Mouse (Mus musculus): ENCODE data around the gene Pex14. TPM values are rescaled to one million over a fixed set of nuclear protein-coding genes. Genes with fewer than 3 reads are reported as not detected.
A peak's percentile ranks its signal among the peaks of the same experiment; 100 is the strongest.

The Pex14 gene
- polyA plus RNA-seq, 1 experiment from 2014 or later: 48.9 TPM

GRCm38 (mm10) chr4:148923414-148923813, 176.3 kb downstream of the Pex14 start:
- no peak overlapping the region for H3K4me2 ChIP-seq (replicated peaks; ENCODE audit: low read depth)
- H3K9me3 ChIP-seq (ENCODE audit: control insufficient read depth): no peaks in the 10 kb centered on the region
- H3K9ac ChIP-seq (ENCODE audit: low read depth, low read length): no peak overlapping the region
- 56% methylated on average over 9 of the region's 9 CpGs for WGBS
- no peak overlapping the region for H3K27ac ChIP-seq (ENCODE audit: low read depth, low read length)
- no peaks in the 10 kb centered on the region for H3K27me3 ChIP-seq (replicated peaks; ENCODE audit: control insufficient read depth, insufficient read depth, low read length)
- TF ChIP-seq CTCF (IDR thresholded peaks at IDR 0.05; ENCODE audit: low read depth): no peak
- no peak overlapping the region for H3K4me3 ChIP-seq (ENCODE audit: low read depth, low read length)
- ATAC-seq: no peak
- peaks cover 5% of the 10 kb centered on the region; the same call in 1 of the 2 replicates for H3K4me1 ChIP-seq (replicated peaks; ENCODE audit: control insufficient read depth, insufficient read depth, low read length)
- no peaks in the 10 kb centered on the region; the same call in 1 of the 2 replicates for H3K36me3 ChIP-seq (ENCODE audit: control insufficient read depth, insufficient read depth)

- Histone ChIP-seq H3K4me3 (ENCODE audit: low read depth, low read length) (no peak overlapping the region), H3K4me1 (replicated peaks; ENCODE audit: control insufficient read depth, insufficient read depth, low read length) (peaks cover 5% of the 10 kb centered on the region; the same call in 1 of the 2 replicates), H3K27me3 (replicated peaks; ENCODE audit: control insufficient read depth, insufficient read depth, low read length) (no peaks in the 10 kb centered on the region), H3K9me3 (ENCODE audit: control insufficient read depth) (no peaks in the 10 kb centered on the region), H3K4me2 (replicated peaks; ENCODE audit: low read depth) (peak overlapping the region; percentile 17; the same call in 1 of the 2 replicates), H3K36me3 (ENCODE audit: control insufficient read depth, insufficient read depth) (no peaks in the 10 kb centered on the region; the same call in 1 of the 2 replicates), H3K9ac (ENCODE audit: low read depth, low read length) (no peak overlapping the region), H3K27ac (ENCODE audit: low read depth, low read length) (no peak overlapping the region)
- TF ChIP-seq CTCF (IDR thresholded peaks at IDR 0.05; ENCODE audit: low read depth): no peak
- no peak for ATAC-seq
- WGBS: 27% methylated on average over 16 of the region's 16 CpGs
Measured at GRCm38 (mm10) chr4:148922221-148922700, 177.4 kb downstream of the Pex14 start.

- no peak overlapping the region for H3K4me2 ChIP-seq (replicated peaks; ENCODE audit: low read depth)
Measured at GRCm38 (mm10) chr4:148920610-148921009, 179.1 kb downstream of the Pex14 start.

GRCm38 (mm10) chr4:148918707-148919447, 180.8 kb downstream of the Pex14 start:
- Histone ChIP-seq H3K9me3 (ENCODE audit: control insufficient read depth) (no peaks in the 10 kb centered on the region), H3K36me3 (ENCODE audit: control insufficient read depth, insufficient read depth) (no peaks in the 10 kb centered on the region), H3K4me1 (replicated peaks; ENCODE audit: control insufficient read depth, insufficient read depth, low read length) (no peaks in the 10 kb centered on the region; the same call in 1 of the 2 replicates), H3K9ac (ENCODE audit: low read depth, low read length) (no peak overlapping the region), H3K27ac (ENCODE audit: low read depth, low read length) (no peak overlapping the region), H3K4me3 (ENCODE audit: low read depth, low read length) (no peak overlapping the region), H3K27me3 (replicated peaks; ENCODE audit: control insufficient read depth, insufficient read depth, low read length) (no peaks in the 10 kb centered on the region), H3K4me2 (replicated peaks; ENCODE audit: low read depth) (no peak overlapping the region)
- no peak for TF ChIP-seq CTCF (IDR thresholded peaks at IDR 0.05; ENCODE audit: low read depth)
- WGBS: 57% methylated on average over 15 of the region's 15 CpGs
- no peak for ATAC-seq

More at GRCm38 (mm10) chr4:148920610-148921009, 179.1 kb downstream of the Pex14 start:
- H3K27me3 ChIP-seq (replicated peaks; ENCODE audit: control insufficient read depth, insufficient read depth, low read length): no peaks in the 10 kb centered on the region
- ATAC-seq: no peak
- no peaks in the 10 kb centered on the region; the same call in 1 of the 2 replicates for H3K36me3 ChIP-seq (ENCODE audit: control insufficient read depth, insufficient read depth)
- H3K4me1 ChIP-seq (replicated peaks; ENCODE audit: control insufficient read depth, insufficient read depth, low read length): no peaks in the 10 kb centered on the region; the same call in 1 of the 2 replicates
- H3K27ac ChIP-seq (ENCODE audit: low read depth, low read length): no peak overlapping the region
- no peak for TF ChIP-seq CTCF (IDR thresholded peaks at IDR 0.05; ENCODE audit: low read depth)
- no peak overlapping the region for H3K9ac ChIP-seq (ENCODE audit: low read depth, low read length)
- no peak overlapping the region for H3K4me3 ChIP-seq (ENCODE audit: low read depth, low read length)
- WGBS: 62% methylated on average over 10 of the region's 11 CpGs
- no peaks in the 10 kb centered on the region for H3K9me3 ChIP-seq (ENCODE audit: control insufficient read depth)

GRCm38 (mm10) chr4:148915849-148916248, 183.8 kb downstream of the Pex14 start:
- TF ChIP-seq CTCF (IDR thresholded peaks at IDR 0.05; ENCODE audit: low read depth): no peak
- no peak overlapping the region for H3K27ac ChIP-seq (ENCODE audit: low read depth, low read length)
- H3K4me3 ChIP-seq (ENCODE audit: low read depth, low read length): no peak overlapping the region
- no peak overlapping the region for H3K9ac ChIP-seq (ENCODE audit: low read depth, low read length)
- 84% methylated on average over 15 of the region's 15 CpGs for WGBS
- no peaks in the 10 kb centered on the region for H3K36me3 ChIP-seq (ENCODE audit: control insufficient read depth, insufficient read depth)
- no peaks in the 10 kb centered on the region for H3K4me1 ChIP-seq (replicated peaks; ENCODE audit: control insufficient read depth, insufficient read depth, low read length)
- H3K9me3 ChIP-seq (ENCODE audit: control insufficient read depth): no peaks in the 10 kb centered on the region
- no peaks in the 10 kb centered on the region for H3K27me3 ChIP-seq (replicated peaks; ENCODE audit: control insufficient read depth, insufficient read depth, low read length)
- no peak for ATAC-seq
- no peak overlapping the region for H3K4me2 ChIP-seq (replicated peaks; ENCODE audit: low read depth)

- Histone ChIP-seq H3K9ac (ENCODE audit: low read depth, low read length) (no peak overlapping the region), H3K4me1 (replicated peaks; ENCODE audit: control insufficient read depth, insufficient read depth, low read length) (no peaks in the 10 kb centered on the region), H3K4me2 (replicated peaks; ENCODE audit: low read depth) (no peak overlapping the region), H3K9me3 (ENCODE audit: control insufficient read depth) (no peaks in the 10 kb centered on the region), H3K27ac (ENCODE audit: low read depth, low read length) (no peak overlapping the region), H3K27me3 (replicated peaks; ENCODE audit: control insufficient read depth, insufficient read depth, low read length) (no peaks in the 10 kb centered on the region), H3K4me3 (ENCODE audit: low read depth, low read length) (no peak overlapping the region), H3K36me3 (ENCODE audit: control insufficient read depth, insufficient read depth) (no peaks in the 10 kb centered on the region; the same call in 1 of the 2 replicates)
- WGBS: 58% methylated on average over 10 of the region's 10 CpGs
- TF ChIP-seq CTCF (IDR thresholded peaks at IDR 0.05; ENCODE audit: low read depth): no peak
- ATAC-seq: 0 out of 2 replicates have a peak, but pooled peaks have one; percentile 37
Measured at GRCm38 (mm10) chr4:148914863-148915622, 184.6 kb downstream of the Pex14 start.
